Mouse (Mus musculus) hindbrain, embryonic 10.5 days (tissue): Measurements from ENCODE around the gene Cdv3. TPM values are rescaled to one million over a fixed set of nuclear protein-coding genes. Genes with fewer than 3 reads are reported as not detected.

Experiments
- DNase-seq: peaks from one replicate; pipeline ENCODE4 v3.0.0-alpha.2; 2017; ENCODE audit warnings: low spot score
- H3K27ac ChIP-seq: fragments of 300-500 bp; sonication (generic); 2 replicates; pipeline ENCODE4 v1.5.1; 2016; ENCODE audit warnings: mild to moderate bottlenecking, moderate library complexity
- H3K27me3 ChIP-seq: fragments of 300-500 bp; sonication (generic); 2 replicates; pipeline ENCODE4 v1.6.1; 2016; ENCODE audit warnings: mild to moderate bottlenecking; ENCODE audit not compliant: poor library complexity, insufficient read depth, severe bottlenecking
- H3K36me3 ChIP-seq: fragments of 300-500 bp; sonication (generic); 2 replicates; pipeline ENCODE4 v1.6.1; 2016; ENCODE audit warnings: mild to moderate bottlenecking, moderate library complexity
- H3K4me1 ChIP-seq: fragments of 300-500 bp; sonication (generic); replicated peaks from 2 replicates; pipeline ENCODE4 v1.6.1; 2016; ENCODE audit warnings: mild to moderate bottlenecking
- H3K4me3 ChIP-seq: fragments of 300-500 bp; sonication (generic); 2 replicates; pipeline ENCODE4 v1.5.1; 2016; ENCODE audit warnings: mild to moderate bottlenecking, moderate library complexity
- H3K9me3 ChIP-seq: fragments of 300-500 bp; sonication (generic); 2 replicates; pipeline ENCODE4 v1.6.1; 2016; ENCODE audit warnings: mild to moderate bottlenecking, moderate library complexity
- WGBS: fragments of 180-500 bp; shearing (Covaris S2); methylation state at CpG from one replicate; pipeline ENCODE4 v1.1.7; 2016; 5-methylcytosine and 5-hydroxymethylcytosine counted together
- polyA plus RNA-seq: library from polyadenylated mRNA; unstranded; fragments of >200 nt; fragmentation: Nextera tagmentation; extraction: Ambion mirVana; gene quantifications from 2 replicates; pipeline ENCODE4 v1.2.1, GENCODE M21; 2016

The Cdv3 gene
- polyA plus RNA-seq, 1 experiment from 2014 or later, result 150 TPM

DNA sequence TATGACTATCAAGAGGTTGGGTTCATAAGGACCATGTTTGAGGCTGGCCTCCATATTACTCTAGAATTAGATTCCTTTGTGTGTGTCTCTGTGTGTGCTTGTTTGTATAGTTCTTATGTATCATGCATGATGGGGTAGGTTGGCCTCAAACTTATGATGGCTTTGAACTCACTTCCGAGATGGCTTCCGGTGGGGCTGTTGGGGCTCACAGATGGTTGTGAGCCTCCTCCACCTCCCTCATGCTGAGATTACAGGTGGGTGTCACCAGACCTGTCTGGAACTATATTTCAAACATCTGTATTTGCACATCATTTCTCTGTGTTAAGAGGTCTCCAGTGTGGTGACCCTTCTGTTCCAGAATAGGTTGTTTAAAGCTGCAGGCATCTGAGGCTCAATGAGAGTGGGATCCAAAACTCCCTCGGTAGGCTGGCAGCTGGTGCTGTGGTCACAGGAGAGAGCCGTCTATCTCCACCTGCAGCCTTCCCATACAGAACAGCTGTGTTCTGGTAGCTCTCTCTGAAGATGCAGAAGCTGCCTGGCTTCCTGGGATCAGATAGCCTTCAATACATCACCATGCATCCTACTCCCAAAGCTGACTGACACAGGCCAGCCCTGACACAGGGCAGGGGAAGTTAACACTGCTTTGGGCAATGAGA is 18.6 kb upstream of the Cdv3 start:
- 86% methylated on average over 4 of the region's 4 CpGs for WGBS
- Histone ChIP-seq H3K36me3 (no peaks in the 10 kb centered on the region), H3K4me3 (no peak overlapping the region), H3K4me1 (peaks cover 16% of the 10 kb centered on the region), H3K27me3 (no peaks in the 10 kb centered on the region), H3K9me3 (no peaks in the 10 kb centered on the region), H3K27ac (no peak overlapping the region)
- no peak for DNase-seq

- H3K36me3 ChIP-seq, result no peaks in the 10 kb centered on the region
- H3K4me1 ChIP-seq, result peaks cover 19% of the 10 kb centered on the region
- H3K4me3 ChIP-seq, result no peak overlapping the region
- no peak overlapping the region for H3K27ac ChIP-seq
- DNase-seq, result no peak
- 89% methylated on average over 1 of the region's 1 CpGs for WGBS
- H3K9me3 ChIP-seq, result no peaks in the 10 kb centered on the region
- no peaks in the 10 kb centered on the region for H3K27me3 ChIP-seq
Measured at GRCm38 (mm10) chr9:103383576-103383975, 17.9 kb upstream of the Cdv3 start.

DNA sequence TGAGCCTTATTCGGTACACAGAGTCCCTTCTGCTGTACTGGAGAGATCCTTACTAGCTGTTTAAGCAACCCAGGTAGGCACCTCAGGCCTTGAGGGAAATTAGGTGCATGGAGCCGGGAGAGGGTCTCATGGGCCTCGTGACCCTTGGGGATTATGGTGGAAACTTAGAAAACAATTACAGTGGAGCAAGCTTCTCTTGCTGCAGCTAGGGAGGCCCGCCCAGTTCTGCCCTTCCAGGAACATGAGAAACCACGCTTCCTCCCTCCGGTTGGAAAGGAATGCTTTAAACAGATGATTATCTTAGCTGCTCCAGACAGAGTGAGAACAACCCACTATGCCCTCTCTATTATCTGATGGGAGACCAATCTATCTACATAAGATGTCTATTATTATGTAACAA is 17.3 kb upstream of the Cdv3 start:
- Histone ChIP-seq H3K9me3 (no peaks in the 10 kb centered on the region), H3K4me3 (no peak overlapping the region), H3K27ac (no peak overlapping the region), H3K4me1 (peaks cover 19% of the 10 kb centered on the region), H3K27me3 (no peaks in the 10 kb centered on the region), H3K36me3 (no peaks in the 10 kb centered on the region)
- 82% methylated on average over 6 of the region's 6 CpGs for WGBS
- DNase-seq, result no peak

DNA sequence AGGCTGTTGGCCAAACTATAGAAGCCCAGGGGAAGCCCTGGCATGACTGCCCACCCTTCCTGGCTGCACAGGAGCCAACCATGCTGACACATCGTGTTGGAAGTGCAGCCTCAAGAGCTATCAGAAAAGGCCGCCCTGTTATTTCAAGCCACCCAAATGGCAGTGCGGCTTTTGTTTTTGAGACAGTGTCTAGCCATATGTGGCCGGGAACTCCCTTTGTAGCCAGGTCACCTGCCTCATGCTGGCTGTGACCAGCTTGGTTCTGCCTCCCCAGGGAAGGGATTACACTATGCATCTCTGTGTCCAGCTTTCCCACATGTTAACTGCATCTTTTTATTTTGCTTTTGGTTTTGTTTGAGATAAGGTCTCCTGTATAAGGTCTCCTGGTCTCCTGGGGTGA is 14.9 kb upstream of the Cdv3 start:
- Histone ChIP-seq H3K4me3 (no peak overlapping the region), H3K27ac (no peak overlapping the region)
- 89% methylated on average over 4 of the region's 4 CpGs for WGBS

DNA sequence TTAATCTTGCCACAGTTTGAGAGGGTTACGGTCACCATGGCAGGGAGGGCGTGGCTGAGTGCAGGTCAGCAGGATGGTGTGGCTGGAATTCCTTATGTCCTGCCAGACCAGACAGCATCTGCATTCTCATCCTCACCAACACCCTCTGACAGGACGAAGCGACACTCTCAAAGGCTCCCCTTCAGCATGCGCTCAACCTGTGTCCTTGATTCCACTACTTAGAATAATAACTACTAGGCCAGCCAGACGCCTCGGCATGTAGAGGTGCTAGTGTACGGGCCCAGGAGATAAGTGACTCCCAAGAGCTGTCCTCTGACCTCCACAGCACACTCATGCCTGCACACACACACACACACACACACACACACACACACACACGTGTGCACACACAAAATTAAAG is 13.6 kb upstream of the Cdv3 start:
- Histone ChIP-seq H3K27ac (no peak overlapping the region), H3K4me1 (0 out of 2 replicates have a peak, but pooled peaks cover 4% of the 10 kb centered on the region), H3K36me3 (no peaks in the 10 kb centered on the region), H3K27me3 (no peaks in the 10 kb centered on the region), H3K9me3 (no peaks in the 10 kb centered on the region), H3K4me3 (no peak overlapping the region)
- no peak for DNase-seq
- WGBS, result 81% methylated on average over 9 of the region's 9 CpGs

More for the DNA sequence above, 14.9 kb upstream of the Cdv3 start:
- no peak for DNase-seq
- H3K27me3 ChIP-seq, result no peaks in the 10 kb centered on the region
- H3K9me3 ChIP-seq, result no peaks in the 10 kb centered on the region
- 0 out of 2 replicates have a peak, but pooled peaks cover 4% of the 10 kb centered on the region for H3K4me1 ChIP-seq
- no peaks in the 10 kb centered on the region for H3K36me3 ChIP-seq

DNA sequence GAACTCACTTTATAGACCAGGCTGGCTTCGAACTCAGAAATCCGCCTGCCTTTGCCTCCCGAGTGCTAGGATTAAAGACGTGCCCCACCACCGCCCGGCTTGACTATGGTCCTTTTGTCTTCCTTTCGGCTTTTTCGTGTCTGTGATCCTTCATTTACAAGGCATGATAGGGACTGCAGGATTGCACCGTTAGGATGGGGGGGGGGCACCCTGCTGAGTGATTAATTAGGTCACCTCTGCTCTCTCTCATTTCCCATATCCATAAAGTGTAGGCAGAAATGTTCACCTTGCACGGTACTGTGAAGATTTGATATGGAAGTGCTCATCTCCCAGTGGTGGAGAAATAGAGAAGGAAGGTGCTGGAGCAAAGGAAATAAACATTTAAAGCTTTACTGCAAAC is 13.0 kb upstream of the Cdv3 start:
- Histone ChIP-seq H3K27me3 (no peaks in the 10 kb centered on the region), H3K27ac (no peak overlapping the region), H3K9me3 (no peaks in the 10 kb centered on the region), H3K4me1 (0 out of 2 replicates have a peak, but pooled peaks cover 4% of the 10 kb centered on the region), H3K36me3 (no peaks in the 10 kb centered on the region), H3K4me3 (no peak overlapping the region)
- no peak for DNase-seq
- WGBS, result 68% methylated on average over 10 of the region's 10 CpGs

DNA sequence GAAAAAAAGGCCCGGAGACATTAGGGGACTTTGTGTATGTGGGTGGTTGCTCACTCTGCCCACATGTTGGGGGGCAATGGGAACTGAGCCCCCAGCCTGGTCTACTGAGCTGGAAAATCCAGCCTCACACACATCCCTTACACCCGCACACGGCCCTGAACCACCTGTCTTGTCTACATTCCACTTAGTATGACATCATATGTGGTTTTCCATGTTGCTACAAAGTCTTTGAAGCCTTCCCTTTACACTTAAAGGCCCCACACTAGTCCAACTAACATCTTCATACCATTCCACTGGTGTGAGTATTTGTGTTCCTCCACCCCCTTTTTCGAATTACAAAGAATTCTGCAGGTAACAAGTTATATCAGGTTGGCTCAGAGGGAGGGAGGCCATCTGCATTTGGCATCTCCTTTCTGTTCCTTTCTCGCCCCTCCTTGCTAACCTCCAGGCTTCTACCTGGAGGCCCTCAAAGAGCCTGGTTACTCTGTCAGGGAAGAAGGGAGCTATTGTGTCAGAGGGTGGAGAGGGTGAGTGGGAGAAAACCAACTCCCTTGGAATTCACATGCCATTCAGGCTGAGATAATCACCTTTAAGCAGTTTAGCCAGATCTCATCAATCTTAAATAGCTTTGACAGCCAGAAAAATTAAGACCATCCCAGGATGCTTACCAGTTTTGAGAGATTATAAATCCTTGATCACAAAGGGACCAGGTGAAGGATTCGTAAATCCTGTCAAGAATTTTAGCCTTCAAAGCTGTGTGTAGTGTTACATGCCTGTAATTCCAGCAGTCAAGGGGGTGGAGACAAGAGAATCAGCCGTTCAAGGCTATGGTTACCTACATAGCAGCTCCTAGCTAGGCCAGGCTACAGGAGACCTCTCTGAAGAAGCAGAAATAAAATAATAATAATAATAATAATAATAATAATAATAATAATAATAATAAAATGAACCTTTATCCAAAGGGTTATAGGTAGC is 11.0 kb upstream of the Cdv3 start:
- DNase-seq, result no peak
- H3K27ac ChIP-seq, result no peak overlapping the region
- 80% methylated on average over 7 of the region's 7 CpGs for WGBS

GRCm38 (mm10) chr9:103372271-103373010 is 6.8 kb upstream of the Cdv3 start:
- peaks cover 16% of the 10 kb centered on the region for H3K4me1 ChIP-seq
- no peaks in the 10 kb centered on the region for H3K27me3 ChIP-seq
- WGBS, result 81% methylated on average over 5 of the region's 5 CpGs
- no peak overlapping the region for H3K4me3 ChIP-seq
- H3K36me3 ChIP-seq, result 0 out of 2 replicates have a peak, but pooled peaks cover 15% of the 10 kb centered on the region
- no peak for DNase-seq
- no peaks in the 10 kb centered on the region for H3K9me3 ChIP-seq
- H3K27ac ChIP-seq, result no peak overlapping the region

More for the DNA sequence above, 11.0 kb upstream of the Cdv3 start:
- no peaks in the 10 kb centered on the region for H3K27me3 ChIP-seq
- H3K4me1 ChIP-seq, result 0 out of 2 replicates have a peak, but pooled peaks cover 4% of the 10 kb centered on the region
- H3K9me3 ChIP-seq, result no peaks in the 10 kb centered on the region
- no peaks in the 10 kb centered on the region for H3K36me3 ChIP-seq
- H3K4me3 ChIP-seq, result no peak overlapping the region

DNA sequence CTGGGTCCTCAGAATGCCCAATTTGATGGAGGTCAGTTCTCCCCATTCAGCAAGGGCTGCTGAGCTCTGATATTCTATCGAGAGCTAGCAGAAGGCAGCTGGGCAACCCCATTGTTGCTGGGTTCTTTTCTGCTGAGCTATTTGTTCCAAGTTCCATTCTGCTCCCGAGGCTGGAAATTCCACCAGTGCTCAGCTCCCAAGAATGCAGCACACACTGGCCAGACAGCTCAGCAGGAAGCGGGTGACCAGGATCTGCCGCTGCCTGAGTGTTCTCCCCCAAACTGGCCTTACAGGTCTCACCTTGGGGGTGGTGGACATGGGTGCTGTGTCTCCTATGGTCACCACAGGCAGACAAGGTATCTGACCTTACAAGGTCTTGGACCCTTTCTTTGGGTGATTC is 4.3 kb upstream of the Cdv3 start:
- peak overlapping the region; percentile 54 for H3K27ac ChIP-seq
- no peak overlapping the region for H3K4me3 ChIP-seq
- DNase-seq, result no peak
- 0 out of 2 replicates have a peak, but pooled peaks cover 15% of the 10 kb centered on the region for H3K36me3 ChIP-seq
- WGBS, result 59% methylated on average over 4 of the region's 4 CpGs
- H3K9me3 ChIP-seq, result no peaks in the 10 kb centered on the region
- H3K27me3 ChIP-seq, result no peaks in the 10 kb centered on the region
- H3K4me1 ChIP-seq, result peaks cover 27% of the 10 kb centered on the region

GRCm38 (mm10) chr9:103366356-103366755 is 716 bp upstream of the Cdv3 start:
- Histone ChIP-seq H3K27me3 (no peaks in the 10 kb centered on the region), H3K4me3 (peak overlapping the region; percentile 75), H3K36me3 (peaks cover 35% of the 10 kb centered on the region), H3K9me3 (no peaks in the 10 kb centered on the region), H3K4me1 (peaks cover 45% of the 10 kb centered on the region), H3K27ac (peak overlapping the region; percentile 99)
- DNase-seq, result no peak
- WGBS, result 61% methylated on average over 9 of the region's 9 CpGs

DNA sequence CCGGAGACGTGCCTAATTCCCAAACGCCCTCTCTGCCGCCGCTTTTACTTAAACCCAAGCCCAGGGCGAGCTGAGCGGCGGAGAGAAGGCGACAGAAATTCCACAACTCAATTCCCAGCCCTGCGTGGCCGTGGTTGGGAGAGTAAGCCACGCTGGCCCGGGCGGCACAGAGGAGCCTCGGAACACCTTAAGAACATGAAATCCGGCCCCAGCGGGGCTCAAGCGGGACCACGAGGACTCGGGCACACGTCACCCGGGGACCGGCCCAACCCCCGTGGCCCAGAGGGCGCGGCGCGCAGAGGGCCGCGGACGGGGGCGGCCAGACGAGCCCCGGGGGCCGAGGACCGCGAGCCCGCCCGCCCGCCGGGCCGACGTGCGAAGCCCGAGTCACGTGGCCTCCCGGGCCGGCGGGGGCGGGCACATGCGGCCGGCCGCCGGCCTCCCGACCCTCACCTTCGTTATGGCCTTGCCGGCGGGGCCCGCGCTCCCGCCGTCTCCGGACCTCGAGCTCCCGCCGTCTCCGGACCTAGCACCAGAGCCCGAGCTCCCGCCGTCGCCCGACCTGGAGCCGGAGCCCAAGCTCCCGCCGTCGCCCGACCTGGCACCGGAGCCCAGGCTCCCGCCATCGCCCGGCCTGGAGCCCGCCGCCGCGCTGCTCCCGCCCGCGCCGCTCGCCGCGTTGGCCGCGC is 895 bp downstream of the Cdv3 start:
- H3K4me3 ChIP-seq, result peak overlapping the region; percentile 75
- WGBS, result 3% methylated on average over 94 of the region's 94 CpGs
- H3K36me3 ChIP-seq, result peaks cover 47% of the 10 kb centered on the region
- H3K9me3 ChIP-seq, result no peaks in the 10 kb centered on the region
- H3K27me3 ChIP-seq, result no peaks in the 10 kb centered on the region
- peaks cover 36% of the 10 kb centered on the region for H3K4me1 ChIP-seq
- H3K27ac ChIP-seq, result peak overlapping the region; percentile 99
- DNase-seq, result peak; percentile 66
